Mouse (Mus musculus) hematopoietic stem cell, adult 5-6 weeks (primary cell): ENCODE data around the gene Appbp2. TPM values are rescaled to one million over a fixed set of nuclear protein-coding genes. Genes with fewer than 3 reads are reported as not detected.

Experiments
- ATAC-seq, 2 experiments: fragments of 125-278 bp in 1 of 2; replicated peaks in 1 of 2; 2 replicates each; pipeline ENCODE4 v1.8.0; 2016 to 2017; ENCODE audit warnings: inconsistent platforms in 2 of 2, mild to moderate bottlenecking in 2 of 2, moderate number of reproducible peaks in 2 of 2, low read depth in 1 of 2, moderate TSS enrichment in 1 of 2; ENCODE audit not compliant: low FRiP score in 2 of 2, poor library complexity in 2 of 2, severe bottlenecking in 2 of 2, insufficient read depth in 1 of 2, low TSS enrichment in 1 of 2
- total RNA-seq: library from RNA; stranded (forward); fragments of 172-1452, 232-1000 nt; gene quantifications from 2 replicates; pipeline ENCODE4 v1.2.3, GENCODE M21; 2017

The Appbp2 gene
- total RNA-seq, result 43.1 and 44.5 TPM in 2 replicates

GRCm38 (mm10) chr11:85234990-85235841, at the start of gene Appbp2:
Gene Appbp2, minus strand, starts transcription at chr11:85235130.
- ATAC-seq, result peak; percentile 92 to 93; a peak in 3 of 4 replicates

DNA sequence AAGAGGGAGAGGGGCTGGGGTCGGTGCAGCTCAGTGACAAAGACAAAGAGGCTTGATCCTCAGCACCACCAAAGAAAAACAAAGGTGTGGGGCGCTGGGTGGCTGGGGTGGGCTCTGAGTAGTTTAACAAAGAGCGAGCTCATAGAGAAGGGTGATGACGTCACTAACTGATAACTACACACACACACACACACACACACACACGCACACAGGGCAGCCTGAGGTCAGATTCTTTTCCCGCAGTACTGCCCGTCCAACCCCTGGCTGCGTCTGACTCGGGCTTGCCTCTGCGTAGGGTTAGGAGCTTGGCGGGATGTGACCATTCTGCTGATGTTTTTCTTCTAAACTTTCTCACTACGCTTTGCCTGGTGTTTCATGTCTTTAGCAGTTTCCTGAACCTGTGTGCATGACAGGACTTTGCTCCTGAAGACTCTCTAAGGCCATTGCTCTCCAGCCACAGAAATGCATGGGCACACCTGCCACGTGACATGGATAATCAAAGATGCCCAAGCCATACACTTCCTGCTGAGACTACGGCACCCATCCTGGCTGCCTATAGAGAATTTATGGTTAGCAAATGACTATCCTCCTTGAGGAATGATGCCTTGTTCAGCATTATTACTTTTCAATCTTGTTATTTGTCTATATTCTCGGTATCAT, 46.4 kb upstream of the Appbp2 start:
- ATAC-seq, result no peak

DNA sequence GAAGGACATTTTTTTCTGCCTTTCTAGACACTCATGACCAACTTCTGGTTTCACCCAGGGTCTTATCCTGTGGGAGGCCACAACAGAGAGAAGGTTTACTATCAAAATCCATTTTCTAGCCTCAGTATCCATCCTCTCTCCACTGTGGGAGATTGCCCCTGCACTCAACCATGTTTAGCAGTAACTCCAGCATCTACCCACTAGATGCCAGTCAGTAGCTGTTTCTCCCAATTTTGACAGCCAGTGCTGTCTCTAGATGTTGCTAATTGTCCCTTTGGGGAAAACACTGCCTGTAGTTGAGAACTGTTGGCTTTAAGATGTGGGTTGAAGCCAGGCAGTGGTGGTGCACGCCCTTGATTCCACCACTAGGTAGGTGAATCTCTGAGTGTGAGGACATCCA, 43.2 kb upstream of the Appbp2 start:
- ATAC-seq, result no peak

- ATAC-seq, result no peak
These were observed 42.7 kb upstream of the Appbp2 start for GRCm38 (mm10) chr11:85277609-85278008.

GRCm38 (mm10) chr11:85275151-85275550, 40.2 kb upstream of the Appbp2 start:
- ATAC-seq, result no peak

DNA sequence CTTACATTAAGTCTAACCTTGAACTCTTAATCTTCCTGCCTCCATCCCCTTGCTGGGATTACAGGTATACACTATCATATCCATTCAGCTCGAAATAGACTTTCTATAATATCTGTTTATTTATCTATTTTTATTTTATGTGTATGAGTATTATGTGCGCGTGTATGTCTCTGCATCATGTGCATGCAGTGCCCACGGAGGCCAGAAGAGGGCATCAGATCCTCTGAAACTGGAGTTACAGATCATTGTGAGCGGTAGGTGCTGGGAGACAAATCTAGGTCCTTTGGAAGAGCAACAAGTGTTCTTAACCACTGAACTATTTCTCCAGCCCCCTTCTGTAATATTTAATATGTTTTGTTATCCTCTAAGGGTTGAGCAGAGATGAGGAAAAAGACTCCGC, 38.4 kb upstream of the Appbp2 start:
- no peak for ATAC-seq

- no peak for ATAC-seq
These were observed 35.7 kb upstream of the Appbp2 start for GRCm38 (mm10) chr11:85270631-85271030.

GRCm38 (mm10) chr11:85267393-85267792, 32.5 kb upstream of the Appbp2 start:
- ATAC-seq, result no peak

DNA sequence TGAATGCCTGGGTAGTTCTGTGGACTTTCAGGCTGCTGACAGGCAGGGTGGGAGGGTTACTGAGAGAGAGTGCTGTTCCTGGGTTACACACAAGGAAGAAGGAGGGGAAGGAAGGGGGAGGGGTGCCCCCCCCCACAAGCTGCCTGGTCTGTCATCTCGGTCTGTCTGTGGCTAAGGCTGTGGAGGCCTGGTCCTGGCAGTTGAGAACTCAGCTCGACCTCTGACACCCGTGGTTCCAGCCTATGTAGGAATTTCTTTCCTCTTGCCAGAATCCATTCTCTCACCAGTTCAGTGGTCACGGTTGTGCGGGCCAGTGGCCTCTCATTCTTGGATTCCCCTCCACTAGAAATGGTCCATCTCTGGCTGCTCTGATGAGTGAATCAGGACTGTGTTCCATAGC, 29.7 kb upstream of the Appbp2 start:
- ATAC-seq, result peak in 1 of 2 experiments; percentile 53; a peak in 1 of 4 replicates

DNA sequence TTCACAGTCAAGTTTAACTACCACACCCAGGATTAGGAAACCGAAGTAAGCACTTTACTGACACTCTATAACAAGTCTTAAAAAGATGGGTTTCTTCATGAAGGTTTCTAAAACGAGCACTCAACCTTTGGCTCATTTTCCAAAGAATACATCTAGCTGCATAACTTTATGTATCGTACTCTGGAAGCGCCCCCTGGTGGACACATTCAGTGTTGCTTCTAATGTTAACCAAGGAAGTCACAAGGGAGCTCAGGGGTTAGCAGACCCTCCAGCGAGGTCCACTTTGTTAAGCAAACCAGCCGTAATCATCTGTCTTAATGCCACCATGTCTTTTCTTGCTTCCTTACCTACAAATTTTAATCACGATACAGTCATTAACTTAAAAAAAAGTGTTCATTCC, 26.3 kb upstream of the Appbp2 start:
- peak; percentile 56 to 83; a peak in 2 of 4 replicates for ATAC-seq

- ATAC-seq, result no peak
These were observed 24.0 kb upstream of the Appbp2 start for GRCm38 (mm10) chr11:85258966-85259365.

DNA sequence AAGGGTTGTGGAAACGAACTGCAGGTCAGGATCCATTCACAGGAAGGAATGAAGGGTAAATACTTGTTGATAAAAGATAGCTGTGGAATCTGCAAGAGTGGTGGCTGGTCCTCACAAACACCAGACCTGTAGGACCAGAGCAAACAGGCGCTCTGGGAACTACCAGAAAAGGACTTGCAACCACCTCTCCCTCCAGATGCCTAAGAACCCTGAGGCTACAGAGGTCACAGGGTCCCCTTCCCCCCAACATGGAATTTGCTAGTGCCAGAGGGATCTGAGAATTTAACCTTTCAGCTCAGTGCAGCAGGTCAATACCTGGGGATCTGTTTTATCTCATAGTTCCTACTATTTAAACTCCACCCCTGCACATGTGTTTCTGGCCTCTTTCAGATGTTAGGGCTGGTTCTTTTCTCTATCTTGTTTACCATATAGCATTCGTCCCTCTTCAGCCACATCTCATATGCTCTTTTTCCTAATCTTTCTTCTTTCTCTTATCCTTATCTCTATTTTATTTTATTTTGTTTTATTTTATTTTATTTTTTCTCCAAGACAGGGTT, 20.6 kb upstream of the Appbp2 start:
- ATAC-seq, result no peak

GRCm38 (mm10) chr11:85253641-85254040, 18.7 kb upstream of the Appbp2 start:
- no peak for ATAC-seq

DNA sequence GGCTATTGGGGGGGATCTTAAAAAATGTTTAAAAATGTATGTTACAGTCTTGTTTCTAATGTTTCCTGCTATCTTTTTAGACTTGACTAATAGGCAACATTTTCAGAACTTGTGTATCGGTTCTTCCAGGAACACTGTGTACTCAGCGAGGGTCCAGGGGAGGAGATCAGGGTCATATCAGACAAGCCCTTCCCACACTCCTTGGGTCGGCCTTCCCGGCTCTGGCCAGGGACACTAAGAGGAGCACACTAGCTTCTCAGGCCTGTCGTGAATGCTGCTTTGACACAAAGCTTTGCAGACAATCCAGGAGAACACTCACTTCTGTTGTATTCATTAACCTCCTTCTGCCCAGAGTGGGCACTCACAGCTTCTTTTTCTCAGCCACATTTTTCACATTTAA, 18.1 kb upstream of the Appbp2 start:
- no peak for ATAC-seq

- no peak for ATAC-seq
These were observed 17.0 kb upstream of the Appbp2 start for GRCm38 (mm10) chr11:85251955-85252354.

- ATAC-seq, result peak; percentile 69 to 79
These were observed 15.5 kb upstream of the Appbp2 start for GRCm38 (mm10) chr11:85250467-85250866.

DNA sequence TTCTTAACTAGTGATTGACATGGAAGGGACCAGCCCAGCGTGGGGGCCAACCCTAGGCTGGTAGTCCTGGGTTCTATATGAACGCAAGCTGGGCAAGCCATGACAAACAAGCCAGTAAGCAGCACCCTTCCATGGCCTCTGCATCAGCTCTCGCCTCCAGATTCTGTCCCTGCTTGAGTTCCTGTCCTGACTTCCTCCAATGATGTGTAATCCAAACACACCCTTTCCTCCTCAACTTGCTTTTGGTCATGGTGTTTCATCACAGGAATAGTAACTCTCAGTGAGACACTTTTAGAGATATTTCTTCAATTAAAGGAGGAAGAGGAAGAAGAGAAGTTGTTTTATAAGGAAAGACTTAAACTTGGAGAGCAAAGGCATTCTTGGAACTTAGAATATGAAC, 14.4 kb upstream of the Appbp2 start:
- ATAC-seq, result peak in 1 of 2 experiments; percentile 32; a peak in 1 of 4 replicates

DNA sequence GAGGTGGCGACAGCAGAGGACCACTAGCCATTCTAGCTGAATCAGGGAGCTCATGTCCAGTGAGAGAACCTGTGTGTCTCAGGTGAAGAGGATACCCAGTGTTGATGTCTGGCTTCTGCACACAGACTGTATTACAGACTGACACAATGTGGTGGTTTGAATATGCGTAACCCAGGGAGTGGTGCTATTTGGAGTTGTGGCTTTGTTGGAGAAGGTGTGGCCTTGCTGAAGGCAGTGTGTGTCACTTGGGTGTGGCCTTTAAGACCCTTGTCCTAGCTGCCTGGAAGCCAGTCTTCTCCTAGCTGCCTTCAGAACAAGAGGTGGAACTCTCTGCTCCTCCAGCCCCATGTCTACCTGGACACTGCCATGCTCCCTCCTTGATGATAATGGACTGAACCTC, 13.2 kb upstream of the Appbp2 start:
- ATAC-seq, result no peak
